Mouse (Mus musculus) erythroblast, embryonic 14.5 days (primary cell): Measurements from ENCODE around the gene Zfp566. TPM values are rescaled to one million over a fixed set of nuclear protein-coding genes. Genes with fewer than 3 reads are reported as not detected.

Experiments used
- H3K27me3 ChIP-seq: 2 replicates; pipeline ENCODE4 v1.6.1; 2012; ENCODE audit warnings: inconsistent platforms; ENCODE audit not compliant: control insufficient read depth
- H3K36me3 ChIP-seq: 2 replicates; pipeline ENCODE4 v1.6.1; 2012; ENCODE audit warnings: mild to moderate bottlenecking, inconsistent platforms; ENCODE audit not compliant: control insufficient read depth
- H3K4me1 ChIP-seq: 2 replicates; pipeline ENCODE4 v1.6.1; 2012; ENCODE audit warnings: inconsistent platforms; ENCODE audit not compliant: control insufficient read depth
- H3K4me3 ChIP-seq: replicated peaks from 2 replicates; pipeline ENCODE3; 2012; ENCODE audit warnings: moderate library complexity, mild to moderate bottlenecking, inconsistent platforms
- H3K9me3 ChIP-seq: 2 replicates; pipeline ENCODE4 v1.6.1; 2012; ENCODE audit warnings: low read length, inconsistent platforms, mixed read lengths; ENCODE audit not compliant: control insufficient read depth
- GATA1 ChIP-seq: IDR thresholded peaks from 2 replicates; pipeline ENCODE4 v1.6.1; 2012; ENCODE audit warnings: low read length, inconsistent platforms, mixed read lengths
- TAL1 ChIP-seq: IDR thresholded peaks from 3 replicates; pipeline ENCODE4 v1.6.1; 2012; ENCODE audit warnings: low read length, inconsistent platforms, mixed read lengths
- polyA plus RNA-seq: library from polyadenylated mRNA; stranded (reverse); fragments of >175 nt; gene quantifications from 2 replicates; pipeline ENCODE4 v1.2.3, GENCODE M21; 2012

Gene Zfp566
- polyA plus RNA-seq, 1 experiment: not detected

DNA sequence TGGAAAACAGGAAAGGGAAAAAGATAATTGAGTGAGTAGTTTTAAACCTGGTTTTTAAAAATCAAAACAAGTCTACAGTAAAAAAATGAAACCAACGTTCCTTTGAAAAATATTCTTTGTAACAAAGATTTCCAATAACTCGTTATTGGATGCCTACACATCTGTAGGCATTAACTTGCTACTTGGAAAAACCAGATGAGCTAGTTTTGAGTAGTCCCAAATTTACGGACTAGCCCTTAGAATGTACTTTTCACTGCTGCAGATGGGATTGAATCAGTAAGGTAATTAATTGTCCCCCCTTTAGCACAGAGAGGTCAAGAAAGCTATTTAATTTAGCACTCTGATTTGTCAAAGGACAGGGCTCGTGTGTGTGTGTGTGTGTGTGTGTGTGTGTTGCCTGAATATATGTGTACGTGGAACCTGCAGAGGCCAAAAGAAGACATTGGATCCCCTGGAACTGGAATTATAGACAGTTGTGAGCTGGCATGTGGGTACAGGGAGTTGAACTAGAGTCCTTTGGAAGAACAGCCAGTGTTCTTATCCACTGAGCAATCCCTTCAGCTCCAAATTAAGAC lies 5.3 kb upstream of the Zfp566 start:
- H3K9me3 ChIP-seq: no peaks in the 10 kb centered on the region
- no peaks in the 10 kb centered on the region; the same call in 1 of the 2 replicates for H3K36me3 ChIP-seq
- TF ChIP-seq GATA1: no peak
- no peak for TF ChIP-seq TAL1
- H3K4me1 ChIP-seq: peaks cover 46% of the 10 kb centered on the region
- H3K4me3 ChIP-seq: peak overlapping the region; percentile 75
- H3K27me3 ChIP-seq: no peaks in the 10 kb centered on the region

- no peak; the same call in 1 of the 2 replicates for TF ChIP-seq GATA1
- TF ChIP-seq TAL1: no peak
- H3K36me3 ChIP-seq: no peaks in the 10 kb centered on the region; the same call in 1 of the 2 replicates
- no peaks in the 10 kb centered on the region for H3K27me3 ChIP-seq
- H3K4me3 ChIP-seq: peak within 1 kb of the TSS; percentile 75
- no peaks in the 10 kb centered on the region for H3K9me3 ChIP-seq
- H3K4me1 ChIP-seq: peaks cover 50% of the 10 kb centered on the region
Observed at GRCm38 (mm10) chr7:30094646-30095429, 4.5 kb upstream of the Zfp566 start, which contains the start of gene Zfp260. TSS of gene Zfp260 (plus strand) at chr7:30094777.

DNA sequence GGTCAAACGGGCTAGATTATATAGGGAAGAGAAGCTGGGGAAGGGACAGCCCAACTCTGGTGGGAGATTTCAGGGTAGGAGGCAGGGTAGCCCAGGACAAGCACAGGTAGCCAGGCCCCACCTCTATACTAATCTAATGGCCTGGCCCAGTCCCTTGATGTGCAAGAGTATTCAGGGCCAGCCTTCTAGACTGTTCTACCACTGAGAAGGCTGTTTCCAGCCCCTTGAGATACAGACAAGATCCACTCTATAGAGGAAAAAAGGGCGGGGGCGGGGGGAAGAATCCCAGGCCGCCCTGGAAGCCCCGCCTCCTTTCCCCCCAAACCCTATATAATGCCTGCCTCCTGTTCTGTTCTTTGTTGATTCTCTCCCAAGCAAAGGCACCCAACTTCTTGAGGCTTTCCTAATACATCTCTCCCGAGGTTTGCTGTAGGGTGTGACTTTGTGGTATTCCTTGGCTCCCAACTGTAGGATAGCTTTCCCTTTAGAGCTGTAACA lies 3.6 kb upstream of the Zfp566 start:
- Histone ChIP-seq H3K27me3 (no peaks in the 10 kb centered on the region), H3K4me1 (peaks cover 59% of the 10 kb centered on the region), H3K4me3 (peak overlapping the region; percentile 75), H3K9me3 (no peaks in the 10 kb centered on the region), H3K36me3 (no peaks in the 10 kb centered on the region; the same call in 1 of the 2 replicates)
- TF ChIP-seq TAL1 (no peak), GATA1 (no peak)

DNA sequence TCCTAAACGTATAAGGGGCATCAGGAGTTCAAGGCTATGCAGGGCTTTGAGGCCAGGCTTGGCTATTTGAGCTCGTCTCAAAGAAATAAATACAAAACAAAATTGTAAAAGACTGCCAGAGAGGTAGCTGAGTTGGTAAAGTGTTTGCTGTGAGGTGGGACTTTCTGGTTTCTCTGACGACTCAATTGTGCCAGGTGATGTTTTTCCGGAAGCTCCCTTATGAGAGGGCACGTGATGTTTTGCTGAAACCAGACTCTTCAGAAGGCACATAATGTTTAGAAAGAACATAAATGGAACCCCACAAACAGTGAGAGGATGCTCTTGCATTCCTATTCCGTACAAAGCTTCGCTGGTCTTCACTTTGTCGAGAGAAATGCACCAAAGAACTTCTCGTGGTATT lies 2.3 kb upstream of the Zfp566 start:
- H3K4me1 ChIP-seq: peaks cover 59% of the 10 kb centered on the region
- no peak for TF ChIP-seq GATA1
- TF ChIP-seq TAL1: no peak

DNA sequence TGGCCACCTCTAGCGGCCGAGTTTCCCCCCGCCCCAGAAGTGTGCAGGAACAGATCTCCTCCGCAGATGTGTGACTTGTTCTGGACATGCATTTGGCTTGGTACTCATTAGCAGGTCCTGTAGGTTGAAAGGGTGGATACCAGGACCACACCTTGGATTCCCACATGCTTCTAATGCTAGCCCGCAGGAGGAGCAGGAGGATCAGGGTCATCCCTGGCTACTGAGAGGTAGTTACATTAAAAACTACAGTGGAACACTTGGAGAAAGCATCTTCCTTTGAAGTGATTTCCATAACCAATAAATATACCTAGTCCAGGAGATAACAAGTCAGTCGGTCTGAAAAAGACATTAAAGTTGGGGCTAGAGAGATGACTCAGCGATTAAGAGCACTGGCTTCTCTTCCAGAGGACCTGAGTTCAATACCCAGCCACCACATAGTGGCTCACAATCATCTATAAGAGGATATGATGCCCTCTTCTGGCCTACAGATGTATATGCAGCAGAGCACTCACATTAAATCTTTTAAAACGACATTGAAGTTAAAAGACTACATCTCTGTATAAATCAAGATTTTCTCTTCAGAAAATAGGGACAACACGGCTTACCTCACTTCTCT lies 751 bp upstream of the Zfp566 start:
- TF ChIP-seq TAL1 (no peak), GATA1 (no peak)
- Histone ChIP-seq H3K4me3 (peak overlapping the region; percentile 75), H3K9me3 (no peaks in the 10 kb centered on the region), H3K27me3 (no peaks in the 10 kb centered on the region), H3K36me3 (no peaks in the 10 kb centered on the region; the same call in 1 of the 2 replicates), H3K4me1 (peaks cover 50% of the 10 kb centered on the region)

More for the DNA sequence above, 2.3 kb upstream of the Zfp566 start:
- no peaks in the 10 kb centered on the region for H3K9me3 ChIP-seq
- no peak overlapping the region for H3K4me3 ChIP-seq
- no peaks in the 10 kb centered on the region for H3K36me3 ChIP-seq
- H3K27me3 ChIP-seq: no peaks in the 10 kb centered on the region

- H3K4me1 ChIP-seq: peaks cover 37% of the 10 kb centered on the region
- no peaks in the 10 kb centered on the region for H3K27me3 ChIP-seq
- TF ChIP-seq GATA1 (no peak), TAL1 (no peak)
- no peaks in the 10 kb centered on the region for H3K9me3 ChIP-seq
- peaks cover 7% of the 10 kb centered on the region for H3K36me3 ChIP-seq
- H3K4me3 ChIP-seq: peak overlapping the region; percentile 75
Observed at GRCm38 (mm10) chr7:30089405-30089804, 922 bp downstream of the Zfp566 start.

DNA sequence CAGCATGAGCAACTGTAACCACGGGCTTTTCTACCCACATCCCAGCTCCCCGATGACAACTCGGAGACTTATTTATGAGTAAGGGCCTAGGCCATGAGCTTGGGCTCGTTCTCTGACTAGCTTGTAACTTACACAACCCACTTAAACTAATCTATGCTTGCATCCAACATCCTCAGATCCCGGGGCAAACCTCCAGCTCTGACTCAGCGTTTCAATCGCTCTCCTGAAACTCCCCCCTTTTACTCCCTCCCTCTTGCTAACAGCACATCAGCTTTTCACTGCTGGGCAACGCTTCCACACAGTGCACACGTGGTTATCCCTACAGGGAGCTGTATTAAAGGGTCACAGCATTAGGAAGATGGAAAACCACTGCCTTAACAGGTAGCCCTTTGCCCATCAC lies 3.8 kb downstream of the Zfp566 start:
- H3K4me1 ChIP-seq: peaks cover 26% of the 10 kb centered on the region
- no peak for TF ChIP-seq TAL1
- no peak for TF ChIP-seq GATA1
- H3K9me3 ChIP-seq: no peaks in the 10 kb centered on the region
- H3K36me3 ChIP-seq: peaks cover 7% of the 10 kb centered on the region
- no peak overlapping the region for H3K4me3 ChIP-seq
- H3K27me3 ChIP-seq: no peaks in the 10 kb centered on the region

- no peaks in the 10 kb centered on the region for H3K27me3 ChIP-seq
- peak within 1 kb of the TSS; percentile 86 for H3K4me3 ChIP-seq
- no peak for TF ChIP-seq GATA1
- no peak for TF ChIP-seq TAL1
- H3K36me3 ChIP-seq: no peaks in the 10 kb centered on the region
- H3K4me1 ChIP-seq: peaks cover 17% of the 10 kb centered on the region
- H3K9me3 ChIP-seq: no peaks in the 10 kb centered on the region
Observed at GRCm38 (mm10) chr7:30072146-30073028, 17.9 kb downstream of the Zfp566 start, which contains the start of gene Zfp82. TSS of gene Zfp82 (minus strand) at chr7:30072900.
